Mouse (Mus musculus) bone marrow, adult 2 months (tissue): ENCODE data around the gene Tmbim4.

Experiments
- CTCF ChIP-seq: fragments of 200-500 bp; IDR thresholded peaks from 2 replicates; pipeline ENCODE4 v1.5.1; 2011; ENCODE audit warnings: low read length, control low read depth; ENCODE audit not compliant: control insufficient read depth, insufficient read depth
- POLR2A ChIP-seq: fragments of 200-500 bp; IDR thresholded peaks from 2 replicates; pipeline ENCODE4 v1.6.1; 2011; ENCODE audit warnings: low read depth, mild to moderate bottlenecking, control low read depth, low read length, borderline replicate concordance; ENCODE audit not compliant: control insufficient read depth

DNA sequence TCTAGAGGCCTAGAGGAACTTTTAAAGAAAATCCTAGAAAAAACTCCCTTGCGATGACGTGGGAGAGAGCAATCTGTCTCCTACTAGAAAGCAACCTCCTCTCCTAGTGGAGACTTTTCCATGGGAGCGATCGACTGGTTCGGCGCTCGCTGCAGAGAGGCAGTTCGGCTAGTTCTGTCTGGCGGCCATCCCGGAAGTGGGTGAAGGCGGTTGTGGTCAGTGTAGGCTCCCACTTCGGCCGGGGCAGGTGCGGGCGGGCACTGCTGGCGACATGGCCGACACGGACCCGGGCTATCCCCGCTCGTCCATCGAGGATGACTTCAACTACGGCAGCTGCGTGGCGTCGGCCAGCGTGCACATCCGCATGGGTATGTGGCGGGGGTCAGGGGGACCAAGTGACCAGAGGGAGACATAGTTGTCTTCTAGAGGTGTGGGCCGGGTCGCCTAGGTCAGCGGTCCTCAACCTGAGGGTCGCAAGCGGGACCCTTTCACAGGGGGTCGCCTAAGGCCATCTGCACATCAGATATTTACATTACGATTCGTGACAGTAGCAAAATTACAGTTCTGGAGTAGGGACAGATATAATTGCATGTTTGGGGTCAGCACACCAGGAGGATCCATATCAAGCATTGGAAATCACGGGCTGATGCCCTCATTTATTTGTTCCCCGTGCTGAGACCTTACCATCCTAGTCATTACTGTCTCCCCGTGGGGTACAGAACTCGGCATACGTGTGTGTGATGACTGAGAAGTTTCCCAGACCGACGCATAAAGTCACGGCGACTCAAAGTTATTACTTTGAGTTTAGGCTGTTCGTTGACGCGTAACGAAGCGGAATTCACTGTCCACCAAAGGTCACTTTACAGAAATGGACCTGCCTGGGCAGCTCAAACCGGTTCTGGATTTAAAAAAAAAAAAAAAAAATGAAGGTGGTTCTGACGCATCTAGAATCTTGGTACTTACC lies 7.5 kb downstream of the Tmbim4 start:
- TF ChIP-seq CTCF (no peak), POLR2A (peak; percentile 69; the same call in 1 of the 2 replicates)
